ENCODE assay signal across 10 mouse cellular contexts in genomic region chr4:142617676-142618075, GRCm38 (mm10).
DNase-seq lines count a peak whose midpoint lies in the region; ATAC-seq lines count a peak whose summit lies in the region.
"Had no signal": no experiment of that assay in that cellular context is flagged by ENCODE, and none has a peak within 500 bp of the region (broad histone marks: within the 10 kb centered on the region; RNA-seq: fewer than 3 reads in every experiment).

No protein-coding gene starts in this region.

- no peaks in the 10 kb centered on the region for H3K27me3 ChIP-seq in hindbrain, embryonic 11.5 days (ENCODE audit: control insufficient read depth, insufficient read depth, low read length)
- 0 out of 2 replicates have a peak, but pooled peaks cover 2% of the 10 kb centered on the region for H3K27me3 ChIP-seq in hindbrain, embryonic 12.5 days
- peaks cover 15% of the 10 kb centered on the region for H3K27me3 ChIP-seq in midbrain, embryonic 10.5 days (ENCODE audit: low read depth, poor library complexity, severe bottlenecking)
- no peaks in the 10 kb centered on the region for H3K27me3 ChIP-seq in midbrain, embryonic 11.5 days (ENCODE audit: control insufficient read depth, insufficient read depth, low read length)
- H3K27me3 ChIP-seq: hindbrain, embryonic 13.5 days had no signal

- no peak for ATAC-seq in hindbrain, embryonic 11.5 days (ENCODE audit: low FRiP score)
- no peak for ATAC-seq in hindbrain, embryonic 12.5 days (ENCODE audit: low FRiP score)
- ATAC-seq in midbrain, embryonic 11.5 days (ENCODE audit: low FRiP score): no peak

- no peak overlapping the region for H3K4me3 ChIP-seq in hindbrain, embryonic 11.5 days (ENCODE audit: low read depth, low read length)
- H3K4me3 ChIP-seq in hindbrain, embryonic 12.5 days: no peak overlapping the region
- H3K4me3 ChIP-seq in midbrain, embryonic 10.5 days: no peak overlapping the region
- H3K4me3 ChIP-seq in midbrain, embryonic 11.5 days (ENCODE audit: low read depth, low read length): no peak overlapping the region
- H3K4me3 ChIP-seq: erythroblast, embryonic 14.5 days; hindbrain, embryonic 13.5 days had no signal

- WGBS in hindbrain, embryonic 11.5 days: 63% methylated on average over 5 of the region's 5 CpGs
- 63% methylated on average over 5 of the region's 5 CpGs for WGBS in hindbrain, embryonic 12.5 days
- WGBS in midbrain, embryonic 10.5 days: 65% methylated on average over 5 of the region's 5 CpGs
- WGBS in midbrain, embryonic 11.5 days: 65% methylated on average over 5 of the region's 5 CpGs

- no peaks in the 10 kb centered on the region for H3K36me3 ChIP-seq in hindbrain, embryonic 11.5 days (ENCODE audit: control insufficient read depth, insufficient read depth, low read length)
- H3K36me3 ChIP-seq in hindbrain, embryonic 12.5 days: no peaks in the 10 kb centered on the region
- H3K36me3 ChIP-seq in midbrain, embryonic 10.5 days: no peaks in the 10 kb centered on the region
- H3K36me3 ChIP-seq in midbrain, embryonic 11.5 days (ENCODE audit: control insufficient read depth, insufficient read depth, low read length): no peaks in the 10 kb centered on the region
- H3K36me3 ChIP-seq: hindbrain, embryonic 13.5 days had no signal

- H3K4me1 ChIP-seq in hindbrain, embryonic 11.5 days (replicated peaks; ENCODE audit: control insufficient read depth, insufficient read depth, low read length): peaks cover 2% of the 10 kb centered on the region; the same call in 1 of the 2 replicates
- peaks cover 18% of the 10 kb centered on the region for H3K4me1 ChIP-seq in hindbrain, embryonic 12.5 days
- H3K4me1 ChIP-seq in midbrain, embryonic 10.5 days: peaks cover 33% of the 10 kb centered on the region
- peaks cover 16% of the 10 kb centered on the region for H3K4me1 ChIP-seq in midbrain, embryonic 11.5 days (ENCODE audit: control insufficient read depth, insufficient read depth, low read length)

- peak; percentile 57 for DNase-seq in hindbrain, embryonic 11.5 days (ENCODE audit: low spot score)
- peak; percentile 49 for DNase-seq in midbrain, embryonic 10.5 days (ENCODE audit: low spot score)
- no peak for DNase-seq in midbrain, embryonic 11.5 days (ENCODE audit: low spot score, missing footprints)
- peak; percentile 14 for DNase-seq in brain, adult 2 months (ENCODE audit: low read depth, low spot score)
- peak; percentile 9 for DNase-seq in retina, postnatal 7 days (ENCODE audit: low read depth, low spot score)
- no peak for DNase-seq in spleen, adult 12 weeks (ENCODE audit: low spot score)

- no peaks in the 10 kb centered on the region for H3K9me3 ChIP-seq in hindbrain, embryonic 11.5 days (ENCODE audit: control insufficient read depth, low read length)
- H3K9me3 ChIP-seq in hindbrain, embryonic 12.5 days (replicated peaks): no peaks in the 10 kb centered on the region
- H3K9me3 ChIP-seq in midbrain, embryonic 10.5 days (replicated peaks): no peaks in the 10 kb centered on the region
- no peaks in the 10 kb centered on the region for H3K9me3 ChIP-seq in midbrain, embryonic 11.5 days (ENCODE audit: control insufficient read depth, low read length)
- H3K9me3 ChIP-seq: hindbrain, embryonic 13.5 days had no signal

- no peak overlapping the region for H3K27ac ChIP-seq in hindbrain, embryonic 11.5 days (ENCODE audit: low read depth, low read length)
- no peak overlapping the region for H3K27ac ChIP-seq in hindbrain, embryonic 12.5 days
- H3K27ac ChIP-seq in midbrain, embryonic 10.5 days (replicated peaks): no peak overlapping the region
- H3K27ac ChIP-seq in midbrain, embryonic 11.5 days (ENCODE audit: low read depth, low read length): no peak overlapping the region
- H3K27ac ChIP-seq: hindbrain, embryonic 13.5 days; macrophage had no signal

- H3K4me2 ChIP-seq in hindbrain, embryonic 11.5 days (replicated peaks; ENCODE audit: low read depth, low read length): no peak overlapping the region
- no peak overlapping the region for H3K4me2 ChIP-seq in hindbrain, embryonic 12.5 days (replicated peaks)
- no peak overlapping the region for H3K4me2 ChIP-seq in midbrain, embryonic 11.5 days
- H3K4me2 ChIP-seq: hindbrain, embryonic 13.5 days had no signal

- no peak overlapping the region for H3K9ac ChIP-seq in hindbrain, embryonic 11.5 days (ENCODE audit: low read depth, low read length)
- no peak overlapping the region for H3K9ac ChIP-seq in hindbrain, embryonic 12.5 days
- no peak overlapping the region for H3K9ac ChIP-seq in midbrain, embryonic 11.5 days (ENCODE audit: low read length)
- H3K9ac ChIP-seq: hindbrain, embryonic 13.5 days had no signal

Comparison
In these comparisons a context has a peak if more than half of its experiments do, and no peak if none do; other contexts are left out.
1. DNase-seq: peak in hindbrain, embryonic 11.5 days (single experiment), midbrain, embryonic 10.5 days (single experiment), brain, adult 2 months (single experiment) and retina, postnatal 7 days (single experiment); none in midbrain, embryonic 11.5 days (single experiment) and spleen, adult 12 weeks (single experiment).